Mouse (Mus musculus): ENCODE measurements around the gene Ppm1j. TPM values are rescaled to one million over a fixed set of nuclear protein-coding genes. Genes with fewer than 3 reads are reported as not detected.

The Ppm1j gene
- polyA plus RNA-seq, 1 experiment from 2014 or later, result 1.9 TPM

DNA sequence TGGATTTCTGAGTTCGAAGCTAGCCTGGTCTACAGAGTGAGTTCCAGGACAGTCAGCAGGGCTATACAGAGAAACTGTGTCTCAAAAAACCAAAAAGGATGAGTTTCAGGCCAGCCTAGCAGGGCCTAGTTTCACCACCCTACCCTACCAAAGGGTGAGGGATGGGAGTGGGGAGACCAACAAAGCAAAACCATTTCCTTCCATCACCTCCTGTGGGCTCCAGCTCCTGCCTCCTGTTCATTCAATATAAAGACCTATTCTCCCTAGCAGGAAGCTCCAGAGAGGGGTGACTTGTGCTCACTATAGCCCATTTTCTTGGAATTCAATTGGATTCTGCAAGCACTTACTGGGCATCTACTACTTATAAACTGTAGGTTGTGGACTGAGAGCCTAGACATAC is 33.9 kb downstream of the Ppm1j start:
- ATAC-seq (ENCODE audit: insufficient read depth, low FRiP score, low TSS enrichment) (no peak), DNase-seq (ENCODE audit: low spot score) (no peak)
- Histone ChIP-seq H3K9me3 (ENCODE audit: control insufficient read depth, low read length) (no peaks in the 10 kb centered on the region), H3K9ac (ENCODE audit: low read length) (no peak overlapping the region), H3K27ac (ENCODE audit: low read depth, low read length) (no peak overlapping the region), H3K36me3 (ENCODE audit: control insufficient read depth, insufficient read depth, low read length) (no peaks in the 10 kb centered on the region), H3K4me1 (ENCODE audit: control insufficient read depth, insufficient read depth, low read length) (peaks cover 5% of the 10 kb centered on the region), H3K4me3 (ENCODE audit: low read depth, low read length) (no peak overlapping the region), H3K4me2 (ENCODE audit: low read depth) (no peak overlapping the region), H3K27me3 (ENCODE audit: control insufficient read depth, insufficient read depth, low read length) (no peaks in the 10 kb centered on the region)
- 84% methylated on average over 1 of the region's 1 CpGs for WGBS

DNA sequence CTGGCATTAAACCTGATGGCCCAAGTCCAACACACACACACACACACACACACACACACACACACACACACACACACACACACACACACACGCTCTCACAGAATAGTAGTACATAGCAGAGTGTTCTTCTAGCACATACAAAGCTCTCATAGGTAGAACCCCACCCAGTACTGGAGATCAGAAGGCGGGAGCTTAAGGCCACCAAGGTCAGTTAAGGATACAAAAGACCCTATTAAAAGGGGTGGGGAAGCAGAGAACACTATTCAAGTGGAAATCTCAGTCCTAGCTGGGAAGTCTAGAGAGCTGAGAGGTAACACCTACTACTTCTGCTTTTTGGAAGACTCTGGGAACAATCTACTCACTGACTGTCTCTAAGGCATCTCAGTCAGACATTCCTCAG is 34.5 kb downstream of the Ppm1j start:
- Histone ChIP-seq H3K27ac (ENCODE audit: low read depth, low read length) (no peak overlapping the region), H3K4me2 (ENCODE audit: low read depth) (no peak overlapping the region), H3K9me3 (ENCODE audit: control insufficient read depth, low read length) (no peaks in the 10 kb centered on the region), H3K27me3 (ENCODE audit: control insufficient read depth, insufficient read depth, low read length) (no peaks in the 10 kb centered on the region), H3K9ac (ENCODE audit: low read length) (no peak overlapping the region), H3K36me3 (ENCODE audit: control insufficient read depth, insufficient read depth, low read length) (no peaks in the 10 kb centered on the region), H3K4me3 (ENCODE audit: low read depth, low read length) (no peak overlapping the region), H3K4me1 (ENCODE audit: control insufficient read depth, insufficient read depth, low read length) (peaks cover 5% of the 10 kb centered on the region)
- DNase-seq (ENCODE audit: low spot score) (no peak), ATAC-seq (ENCODE audit: insufficient read depth, low FRiP score, low TSS enrichment) (no peak)
- WGBS, result 64% methylated on average over 2 of the region's 2 CpGs

DNA sequence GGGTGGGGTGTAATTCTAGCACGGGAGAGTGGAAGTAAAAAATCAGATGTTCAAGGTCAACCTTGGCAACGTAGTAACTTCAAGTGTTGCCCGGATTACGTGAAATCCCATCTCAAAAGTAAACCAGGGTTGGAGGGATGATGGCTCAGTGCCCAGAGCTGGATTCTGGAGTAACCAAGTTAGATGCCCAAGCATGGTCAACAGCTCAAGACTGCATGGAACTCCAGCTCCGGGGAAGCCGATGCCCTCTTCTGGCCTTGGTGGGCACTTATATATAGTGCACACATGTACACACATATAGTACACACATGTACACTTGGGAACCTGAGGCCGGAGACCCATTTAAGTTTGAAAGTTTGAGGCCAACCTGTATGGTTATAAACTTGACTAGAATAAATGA is 35.3 kb downstream of the Ppm1j start:
- Histone ChIP-seq H3K27me3 (ENCODE audit: control insufficient read depth, insufficient read depth, low read length) (no peaks in the 10 kb centered on the region), H3K4me3 (ENCODE audit: low read depth, low read length) (no peak overlapping the region), H3K9ac (ENCODE audit: low read length) (no peak overlapping the region), H3K4me2 (ENCODE audit: low read depth) (no peak overlapping the region), H3K27ac (ENCODE audit: low read depth, low read length) (no peak overlapping the region), H3K9me3 (ENCODE audit: control insufficient read depth, low read length) (no peaks in the 10 kb centered on the region), H3K4me1 (ENCODE audit: control insufficient read depth, insufficient read depth, low read length) (peaks cover 5% of the 10 kb centered on the region), H3K36me3 (ENCODE audit: control insufficient read depth, insufficient read depth, low read length) (no peaks in the 10 kb centered on the region)
- 99% methylated on average over 7 of the region's 7 CpGs for WGBS
- DNase-seq (ENCODE audit: low spot score) (no peak), ATAC-seq (ENCODE audit: insufficient read depth, low FRiP score, low TSS enrichment) (no peak)

DNA sequence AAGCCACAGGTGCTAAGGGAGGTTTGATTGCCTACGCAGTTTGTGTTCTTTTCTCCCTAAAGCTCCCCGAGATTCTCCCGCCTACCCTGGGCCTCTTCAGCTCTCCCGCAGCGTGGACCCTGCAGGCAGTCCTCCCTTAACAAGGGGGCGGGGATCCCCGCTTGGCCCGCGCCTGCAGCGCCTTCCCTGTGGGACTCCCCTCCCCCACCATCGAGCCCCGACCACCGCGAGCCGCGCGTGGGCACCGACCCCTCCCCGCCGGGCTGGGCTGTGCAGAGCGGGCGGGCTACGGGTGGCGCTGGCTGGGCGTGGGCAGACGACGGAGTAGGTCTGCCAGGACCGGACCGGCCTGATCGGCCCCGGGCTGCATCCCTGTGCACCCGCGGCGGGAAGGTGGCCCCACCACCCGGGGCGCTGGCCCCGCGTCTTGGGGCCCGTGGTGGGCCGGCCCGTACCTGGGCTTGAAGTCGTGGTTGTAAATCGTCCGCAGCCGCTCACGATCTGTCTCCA is 36.7 kb downstream of the Ppm1j start:
- Histone ChIP-seq H3K4me3 (ENCODE audit: low read depth, low read length) (peak overlapping the region; percentile 83), H3K27ac (ENCODE audit: low read depth, low read length) (0 out of 2 replicates have a peak overlapping the region, but pooled peaks have one; percentile 23), H3K9ac (ENCODE audit: low read length) (peak overlapping the region; percentile 78), H3K4me2 (ENCODE audit: low read depth) (peak overlapping the region; percentile 95), H3K4me1 (ENCODE audit: control insufficient read depth, insufficient read depth, low read length) (peaks cover 5% of the 10 kb centered on the region), H3K36me3 (ENCODE audit: control insufficient read depth, insufficient read depth, low read length) (no peaks in the 10 kb centered on the region), H3K9me3 (ENCODE audit: control insufficient read depth, low read length) (no peaks in the 10 kb centered on the region), H3K27me3 (ENCODE audit: control insufficient read depth, insufficient read depth, low read length) (no peaks in the 10 kb centered on the region)
- WGBS, result under 1% methylated on average over 46 of the region's 46 CpGs
- ATAC-seq (ENCODE audit: insufficient read depth, low FRiP score, low TSS enrichment) (peak; percentile 62), DNase-seq (ENCODE audit: low spot score) (peak; percentile 56)

DNA sequence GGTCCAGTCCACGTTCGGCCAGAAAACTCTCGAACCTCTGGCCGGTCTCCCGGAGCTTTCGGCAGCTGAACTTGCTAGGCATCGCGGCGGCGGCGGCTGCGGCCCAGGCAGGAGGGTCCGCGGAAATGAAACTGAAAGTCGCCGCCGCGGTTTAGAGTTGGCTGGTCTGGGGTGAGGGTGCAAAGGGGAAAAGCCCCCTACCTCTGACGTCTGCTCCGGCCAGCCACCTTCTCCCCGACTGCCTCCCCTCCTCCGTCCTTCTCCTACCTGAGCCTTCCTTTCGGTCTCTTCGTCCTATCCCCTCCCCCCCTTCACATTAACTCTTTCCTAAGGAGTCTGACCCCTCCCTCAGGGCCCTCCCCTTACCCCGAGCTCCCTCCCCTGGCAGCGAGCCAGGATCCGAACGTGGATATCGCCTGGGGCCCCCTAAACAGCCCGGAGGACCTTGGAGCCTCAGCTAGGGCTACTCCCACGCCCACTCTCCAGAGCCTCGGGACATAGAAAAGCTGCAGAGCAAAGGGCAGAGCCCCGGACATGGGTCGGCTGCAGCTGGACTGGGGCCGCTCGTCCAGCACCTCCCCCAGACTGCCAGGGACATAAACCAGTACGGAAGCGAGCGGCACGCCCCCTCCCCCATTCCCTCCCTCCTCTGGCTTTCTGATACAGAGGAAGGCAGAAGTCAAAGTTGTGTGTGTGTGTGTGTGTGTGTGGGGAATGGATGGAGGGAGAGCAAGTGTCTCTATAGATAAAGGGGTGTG is 37.3 kb downstream of the Ppm1j start, which contains the start of gene Mov10:
TSS of gene Mov10 (minus strand) at position 573 of the 758 bp plus-strand sequence.
- H3K4me3 ChIP-seq (ENCODE audit: low read depth, low read length), result peak within 1 kb of the TSS; percentile 83
- H3K9me3 ChIP-seq (ENCODE audit: control insufficient read depth, low read length), result no peaks in the 10 kb centered on the region
- peak within 1 kb of the TSS; percentile 78 for H3K9ac ChIP-seq (ENCODE audit: low read length)
- 0 out of 2 replicates have a peak within 1 kb of the TSS, but pooled peaks have one; percentile 23 for H3K27ac ChIP-seq (ENCODE audit: low read depth, low read length)
- H3K4me2 ChIP-seq (ENCODE audit: low read depth), result peak within 1 kb of the TSS; percentile 95
- no peaks in the 10 kb centered on the region for H3K36me3 ChIP-seq (ENCODE audit: control insufficient read depth, insufficient read depth, low read length)
- ATAC-seq (ENCODE audit: insufficient read depth, low FRiP score, low TSS enrichment) (peak; percentile 83), DNase-seq (ENCODE audit: low spot score) (peak; percentile 80)
- peaks cover 5% of the 10 kb centered on the region for H3K4me1 ChIP-seq (ENCODE audit: control insufficient read depth, insufficient read depth, low read length)
- WGBS, result under 1% methylated on average over 40 of the region's 40 CpGs
- no peaks in the 10 kb centered on the region for H3K27me3 ChIP-seq (ENCODE audit: control insufficient read depth, insufficient read depth, low read length)

DNA sequence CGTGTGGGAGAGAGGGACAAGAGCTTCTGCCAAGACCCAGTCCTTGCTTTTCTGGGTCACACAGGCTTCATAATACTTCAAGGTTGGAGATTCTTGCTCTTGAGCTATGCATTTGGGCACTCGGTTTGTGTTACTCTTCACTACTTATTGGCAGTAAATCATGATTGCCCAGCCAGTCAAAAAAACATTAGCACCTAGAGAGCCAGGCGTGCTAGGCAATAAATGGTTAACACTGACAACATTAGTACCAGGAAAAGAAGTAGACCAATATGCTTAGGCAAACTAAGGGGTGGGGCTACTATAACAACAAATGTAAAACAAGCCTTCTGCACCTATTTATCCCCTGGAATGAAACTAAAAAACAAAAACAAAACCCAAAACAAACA is 37.9 kb downstream of the Ppm1j start:
- no peaks in the 10 kb centered on the region for H3K9me3 ChIP-seq (ENCODE audit: control insufficient read depth, low read length)
- no peaks in the 10 kb centered on the region for H3K27me3 ChIP-seq (ENCODE audit: control insufficient read depth, insufficient read depth, low read length)
- no peak overlapping the region for H3K27ac ChIP-seq (ENCODE audit: low read depth, low read length)
- H3K4me1 ChIP-seq (ENCODE audit: control insufficient read depth, insufficient read depth, low read length), result peaks cover 5% of the 10 kb centered on the region
- ATAC-seq (ENCODE audit: insufficient read depth, low FRiP score, low TSS enrichment), result no peak; the same call in 1 of the 2 replicates
- WGBS, result 4% methylated on average over 3 of the region's 3 CpGs
- no peak for DNase-seq (ENCODE audit: low spot score)
- H3K36me3 ChIP-seq (ENCODE audit: control insufficient read depth, insufficient read depth, low read length), result no peaks in the 10 kb centered on the region
- H3K4me2 ChIP-seq (ENCODE audit: low read depth), result peak overlapping the region; percentile 95
- H3K4me3 ChIP-seq (ENCODE audit: low read depth, low read length), result peak overlapping the region; percentile 83
- peak overlapping the region; percentile 78 for H3K9ac ChIP-seq (ENCODE audit: low read length)

DNA sequence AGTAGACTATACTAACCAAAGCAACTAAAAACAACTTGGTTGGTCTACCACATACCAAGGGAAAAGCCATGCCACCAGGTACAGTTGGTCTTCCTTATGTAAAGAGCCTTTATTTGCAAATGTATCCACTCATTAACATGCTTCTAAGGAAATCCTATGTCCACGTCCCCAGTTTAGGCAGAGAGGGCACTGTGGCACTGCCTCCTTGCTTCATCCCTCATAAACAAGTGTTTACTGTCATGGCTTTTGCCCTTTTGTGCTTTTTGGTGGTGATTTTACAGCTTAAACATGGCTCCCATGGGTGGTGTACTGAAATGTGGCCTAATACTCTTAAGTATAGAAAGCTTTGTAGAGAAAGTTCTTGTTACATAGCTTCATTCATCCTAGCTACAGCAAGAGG is 39.6 kb downstream of the Ppm1j start:
- peaks cover 5% of the 10 kb centered on the region for H3K4me1 ChIP-seq (ENCODE audit: control insufficient read depth, insufficient read depth, low read length)

DNA sequence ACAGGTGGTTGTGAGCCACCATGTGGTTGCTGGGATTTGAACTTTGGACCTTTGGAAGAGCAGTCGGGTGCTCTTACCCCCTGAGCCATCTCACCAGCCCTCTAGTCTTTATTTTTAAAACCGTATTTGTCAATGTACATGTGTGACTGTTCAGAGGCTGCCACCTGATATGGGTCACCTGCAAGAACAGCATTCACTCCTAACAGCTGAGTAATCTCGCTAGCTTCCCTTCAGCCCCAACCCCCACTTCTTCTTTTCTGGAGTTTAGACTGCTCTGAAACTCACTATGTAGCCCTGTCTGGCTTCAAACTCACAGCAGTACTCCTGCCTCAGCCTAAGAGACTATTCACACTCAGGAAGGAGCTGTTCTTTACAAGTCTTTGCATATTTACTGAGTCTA is 41.6 kb downstream of the Ppm1j start:
- peaks cover 5% of the 10 kb centered on the region for H3K4me1 ChIP-seq (ENCODE audit: control insufficient read depth, insufficient read depth, low read length)
- ATAC-seq (ENCODE audit: insufficient read depth, low FRiP score, low TSS enrichment) (no peak), DNase-seq (ENCODE audit: low spot score) (no peak)
- 85% methylated on average over 3 of the region's 3 CpGs for WGBS
- no peak overlapping the region for H3K4me2 ChIP-seq (ENCODE audit: low read depth)
- no peaks in the 10 kb centered on the region for H3K9me3 ChIP-seq (ENCODE audit: control insufficient read depth, low read length)
- no peak overlapping the region for H3K4me3 ChIP-seq (ENCODE audit: low read depth, low read length)
- no peaks in the 10 kb centered on the region for H3K27me3 ChIP-seq (ENCODE audit: control insufficient read depth, insufficient read depth, low read length)
- no peak overlapping the region for H3K9ac ChIP-seq (ENCODE audit: low read length)
- no peak overlapping the region for H3K27ac ChIP-seq (ENCODE audit: low read depth, low read length)
- H3K36me3 ChIP-seq (ENCODE audit: control insufficient read depth, insufficient read depth, low read length), result no peaks in the 10 kb centered on the region; the same call in 1 of the 2 replicates

More for the DNA sequence above, 39.6 kb downstream of the Ppm1j start:
- no peak overlapping the region for H3K4me2 ChIP-seq (ENCODE audit: low read depth)
- H3K4me3 ChIP-seq (ENCODE audit: low read depth, low read length), result no peak overlapping the region
- no peak overlapping the region for H3K9ac ChIP-seq (ENCODE audit: low read length)
- DNase-seq (ENCODE audit: low spot score) (no peak), ATAC-seq (ENCODE audit: insufficient read depth, low FRiP score, low TSS enrichment) (no peak)
- no peaks in the 10 kb centered on the region for H3K9me3 ChIP-seq (ENCODE audit: control insufficient read depth, low read length)
- no peaks in the 10 kb centered on the region for H3K36me3 ChIP-seq (ENCODE audit: control insufficient read depth, insufficient read depth, low read length)
- no peak overlapping the region for H3K27ac ChIP-seq (ENCODE audit: low read depth, low read length)
- WGBS, result 56% methylated on average over 1 of the region's 1 CpGs
- no peaks in the 10 kb centered on the region for H3K27me3 ChIP-seq (ENCODE audit: control insufficient read depth, insufficient read depth, low read length)

Measured in neural tube, embryonic 11.5 days (tissue).